Mouse (Mus musculus): ENCODE results near the gene Lcn11. TPM values are rescaled to one million over a fixed set of nuclear protein-coding genes. Genes with fewer than 3 reads are reported as not detected.

Gene Lcn11
- polyA plus RNA-seq, 1 experiment from 2014 or later = not detected

DNA sequence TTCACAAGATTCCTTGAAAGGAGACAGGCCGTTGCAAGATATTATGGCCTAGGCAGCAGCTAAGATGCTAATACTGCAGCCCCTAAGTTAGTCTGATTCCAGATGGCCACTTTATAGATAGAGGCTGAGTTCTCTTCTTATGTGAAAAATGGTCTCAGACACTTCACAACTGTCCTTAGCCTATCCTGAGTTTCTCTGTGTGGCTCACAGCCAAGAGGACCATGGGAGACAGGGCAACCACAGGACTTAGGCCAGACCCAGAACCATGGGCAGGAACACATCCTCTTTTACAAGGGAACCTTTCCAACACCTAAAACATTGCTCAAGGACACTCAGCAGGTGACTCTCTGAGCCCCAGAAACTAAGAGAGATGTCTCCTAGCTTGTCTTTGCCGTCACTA is 3.3 kb upstream of the Lcn11 start:
- no peaks in the 10 kb centered on the region for H3K27me3 ChIP-seq (ENCODE audit: control insufficient read depth, insufficient read depth, low read length)
- 89% methylated on average over 2 of the region's 2 CpGs for WGBS
- no peak overlapping the region for H3K27ac ChIP-seq (replicated peaks; ENCODE audit: low read depth, low read length)
- ATAC-seq (replicated peaks; ENCODE audit: insufficient number of reproducible peaks, low FRiP score, low TSS enrichment, low read depth) (no peak), DNase-seq (ENCODE audit: low spot score) (no peak)
- no peak overlapping the region for H3K4me3 ChIP-seq (ENCODE audit: low read depth, low read length)
- H3K4me1 ChIP-seq (ENCODE audit: control insufficient read depth, insufficient read depth, low read length) = no peaks in the 10 kb centered on the region
- no peaks in the 10 kb centered on the region for H3K36me3 ChIP-seq (replicated peaks; ENCODE audit: control insufficient read depth, insufficient read depth, low read depth, low read length)
- H3K9me3 ChIP-seq (replicated peaks; ENCODE audit: control insufficient read depth, low read length) = no peaks in the 10 kb centered on the region
- no peak overlapping the region for H3K9ac ChIP-seq (replicated peaks; ENCODE audit: low read length)
- H3K4me2 ChIP-seq (ENCODE audit: low read depth, low read length) = no peak overlapping the region

DNA sequence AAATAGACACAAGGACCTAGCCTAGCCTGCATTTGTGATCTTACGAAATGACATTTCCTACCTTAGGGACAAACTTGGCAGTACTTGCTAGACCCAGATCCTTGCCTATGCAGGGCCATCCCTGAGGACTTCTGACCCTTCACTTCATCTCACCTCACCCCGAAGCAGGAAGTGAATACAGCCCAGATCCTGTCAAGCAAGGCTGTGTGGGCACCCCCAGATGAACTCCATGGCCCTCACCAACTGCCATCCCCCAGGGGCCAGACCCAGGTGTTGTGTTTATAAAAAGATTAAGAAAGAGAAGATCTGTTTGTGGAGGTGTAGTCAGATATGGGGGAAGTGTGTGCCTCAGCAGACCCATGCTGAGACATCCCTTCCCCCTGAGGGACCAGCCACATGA is 2.2 kb upstream of the Lcn11 start:
- DNase-seq (ENCODE audit: low spot score) (no peak), ATAC-seq (replicated peaks; ENCODE audit: insufficient number of reproducible peaks, low FRiP score, low TSS enrichment, low read depth) (no peak)
- 81% methylated on average over 2 of the region's 2 CpGs for WGBS
- no peak overlapping the region for H3K4me2 ChIP-seq (ENCODE audit: low read depth, low read length)
- H3K9me3 ChIP-seq (replicated peaks; ENCODE audit: control insufficient read depth, low read length) = no peaks in the 10 kb centered on the region
- no peaks in the 10 kb centered on the region for H3K27me3 ChIP-seq (ENCODE audit: control insufficient read depth, insufficient read depth, low read length)
- H3K4me3 ChIP-seq (ENCODE audit: low read depth, low read length) = no peak overlapping the region
- H3K27ac ChIP-seq (replicated peaks; ENCODE audit: low read depth, low read length) = no peak overlapping the region
- H3K4me1 ChIP-seq (ENCODE audit: control insufficient read depth, insufficient read depth, low read length) = no peaks in the 10 kb centered on the region
- H3K36me3 ChIP-seq (replicated peaks; ENCODE audit: control insufficient read depth, insufficient read depth, low read depth, low read length) = no peaks in the 10 kb centered on the region
- H3K9ac ChIP-seq (replicated peaks; ENCODE audit: low read length) = no peak overlapping the region

DNA sequence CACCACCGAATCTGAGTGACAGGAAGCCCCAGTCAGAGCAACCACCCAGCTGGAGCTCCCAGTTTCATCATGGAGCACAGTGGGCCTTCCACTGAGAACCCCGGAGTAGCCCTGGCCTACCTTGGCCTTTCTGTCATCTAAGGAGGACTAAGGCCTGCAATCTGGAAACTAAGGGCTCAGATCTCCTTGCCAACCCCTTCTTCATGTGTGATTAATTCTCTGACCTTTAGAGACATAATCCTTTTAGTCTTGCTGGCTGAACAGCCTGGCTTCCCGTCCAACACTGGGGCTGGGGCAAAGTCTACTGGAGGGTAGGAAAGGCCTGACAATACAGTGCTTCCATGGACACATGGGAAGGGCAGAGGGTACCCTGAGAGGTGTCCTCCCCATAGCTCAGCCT is 826 bp upstream of the Lcn11 start:
- DNase-seq (ENCODE audit: low spot score) (no peak), ATAC-seq (replicated peaks; ENCODE audit: insufficient number of reproducible peaks, low FRiP score, low TSS enrichment, low read depth) (no peak)
- Histone ChIP-seq H3K4me3 (ENCODE audit: low read depth, low read length) (no peak overlapping the region), H3K9me3 (replicated peaks; ENCODE audit: control insufficient read depth, low read length) (no peaks in the 10 kb centered on the region), H3K4me2 (ENCODE audit: low read depth, low read length) (no peak overlapping the region), H3K9ac (replicated peaks; ENCODE audit: low read length) (no peak overlapping the region), H3K4me1 (ENCODE audit: control insufficient read depth, insufficient read depth, low read length) (no peaks in the 10 kb centered on the region), H3K27me3 (ENCODE audit: control insufficient read depth, insufficient read depth, low read length) (no peaks in the 10 kb centered on the region), H3K36me3 (replicated peaks; ENCODE audit: control insufficient read depth, insufficient read depth, low read depth, low read length) (no peaks in the 10 kb centered on the region), H3K27ac (replicated peaks; ENCODE audit: low read depth, low read length) (no peak overlapping the region)
- WGBS = 76% methylated on average over 3 of the region's 3 CpGs

DNA sequence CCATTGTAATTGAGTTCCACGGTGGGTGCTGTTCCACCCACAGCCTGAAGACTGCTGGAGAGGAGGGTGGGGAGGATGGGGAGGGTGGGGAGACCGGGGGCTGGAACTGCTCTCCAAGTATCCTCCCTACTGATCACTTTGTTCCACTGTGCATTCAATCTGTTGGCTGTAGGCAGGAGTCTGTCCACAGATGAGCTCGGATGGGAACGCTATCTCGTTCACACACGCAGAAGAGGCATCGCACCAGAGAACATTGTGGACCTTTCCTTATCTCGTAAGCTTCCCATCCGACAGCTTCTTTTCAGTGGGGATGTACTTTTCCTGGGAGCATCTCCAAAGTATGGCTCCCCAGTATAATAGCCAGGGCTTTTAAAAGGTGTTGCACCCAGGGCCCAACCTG is 2.3 kb downstream of the Lcn11 start:
- H3K4me1 ChIP-seq (ENCODE audit: control insufficient read depth, insufficient read depth, low read length) = no peaks in the 10 kb centered on the region
- no peaks in the 10 kb centered on the region for H3K9me3 ChIP-seq (replicated peaks; ENCODE audit: control insufficient read depth, low read length)
- 88% methylated on average over 9 of the region's 9 CpGs for WGBS
- ATAC-seq (replicated peaks; ENCODE audit: insufficient number of reproducible peaks, low FRiP score, low TSS enrichment, low read depth) (no peak), DNase-seq (ENCODE audit: low spot score) (no peak)
- no peak overlapping the region for H3K9ac ChIP-seq (replicated peaks; ENCODE audit: low read length)
- no peak overlapping the region for H3K4me3 ChIP-seq (ENCODE audit: low read depth, low read length)
- no peaks in the 10 kb centered on the region for H3K36me3 ChIP-seq (replicated peaks; ENCODE audit: control insufficient read depth, insufficient read depth, low read depth, low read length)
- H3K4me2 ChIP-seq (ENCODE audit: low read depth, low read length) = no peak overlapping the region
- no peaks in the 10 kb centered on the region for H3K27me3 ChIP-seq (ENCODE audit: control insufficient read depth, insufficient read depth, low read length)
- H3K27ac ChIP-seq (replicated peaks; ENCODE audit: low read depth, low read length) = no peak overlapping the region

DNA sequence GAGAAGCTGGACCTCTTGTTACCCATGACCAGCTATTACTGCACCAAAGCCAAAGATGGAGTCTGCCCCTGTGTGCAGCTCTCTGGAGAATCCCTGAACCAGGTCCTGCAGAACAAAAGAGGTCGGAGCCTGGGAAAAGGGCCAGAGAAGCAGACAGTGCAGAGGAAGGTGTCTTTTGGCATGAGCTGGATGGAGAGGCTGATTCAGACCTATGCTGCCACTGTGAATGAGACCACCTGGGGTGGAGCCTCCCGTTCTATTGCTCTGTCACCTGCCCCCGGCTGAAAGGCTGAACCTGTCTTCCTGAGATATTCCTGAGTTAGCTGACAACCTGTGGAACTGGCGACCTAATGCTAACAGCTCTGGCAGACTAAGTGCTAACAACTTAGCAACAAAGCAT is 4.1 kb downstream of the Lcn11 start:
- Histone ChIP-seq H3K9ac (replicated peaks; ENCODE audit: low read length) (no peak overlapping the region), H3K4me1 (ENCODE audit: control insufficient read depth, insufficient read depth, low read length) (no peaks in the 10 kb centered on the region), H3K9me3 (replicated peaks; ENCODE audit: control insufficient read depth, low read length) (no peaks in the 10 kb centered on the region), H3K27ac (replicated peaks; ENCODE audit: low read depth, low read length) (no peak overlapping the region), H3K27me3 (ENCODE audit: control insufficient read depth, insufficient read depth, low read length) (no peaks in the 10 kb centered on the region), H3K36me3 (replicated peaks; ENCODE audit: control insufficient read depth, insufficient read depth, low read depth, low read length) (no peaks in the 10 kb centered on the region), H3K4me3 (ENCODE audit: low read depth, low read length) (no peak overlapping the region), H3K4me2 (ENCODE audit: low read depth, low read length) (no peak overlapping the region)
- ATAC-seq (replicated peaks; ENCODE audit: insufficient number of reproducible peaks, low FRiP score, low TSS enrichment, low read depth) (no peak), DNase-seq (ENCODE audit: low spot score) (no peak)
- 65% methylated on average over 4 of the region's 4 CpGs for WGBS

DNA sequence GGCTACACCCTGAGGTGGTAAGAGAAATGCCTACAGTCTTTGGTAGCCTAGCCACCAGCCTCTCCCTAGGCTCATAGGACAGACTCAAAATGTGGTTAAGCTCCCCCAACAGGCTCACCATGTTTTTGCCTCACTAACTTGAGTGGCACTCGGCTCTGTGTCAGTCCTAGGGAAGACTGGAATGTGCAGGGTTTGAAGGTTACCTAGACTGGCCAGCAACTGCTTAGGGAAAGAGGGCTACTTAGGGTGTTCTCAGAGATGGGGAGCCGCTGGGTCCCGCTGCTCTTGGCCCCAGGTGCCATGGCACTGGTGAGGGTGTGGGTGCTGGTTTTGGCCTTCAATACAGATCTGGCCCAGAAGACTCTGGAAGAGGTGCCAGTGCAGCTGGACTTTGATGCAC is 5.1 kb downstream of the Lcn11 start, which contains the start of gene Gm13539:
Gm13539 (plus strand) TSS at position 301 of the 400 bp plus-strand sequence.
- no peak within 1 kb of the TSS for H3K4me3 ChIP-seq (ENCODE audit: low read depth, low read length)
- no peaks in the 10 kb centered on the region for H3K9me3 ChIP-seq (replicated peaks; ENCODE audit: control insufficient read depth, low read length)
- H3K4me1 ChIP-seq (ENCODE audit: control insufficient read depth, insufficient read depth, low read length) = no peaks in the 10 kb centered on the region
- ATAC-seq (replicated peaks; ENCODE audit: insufficient number of reproducible peaks, low FRiP score, low TSS enrichment, low read depth) = no peak
- no peak for DNase-seq (ENCODE audit: low spot score)
- H3K4me2 ChIP-seq (ENCODE audit: low read depth, low read length) = no peak within 1 kb of the TSS
- no peak within 1 kb of the TSS for H3K9ac ChIP-seq (replicated peaks; ENCODE audit: low read length)
- no peak within 1 kb of the TSS for H3K27ac ChIP-seq (replicated peaks; ENCODE audit: low read depth, low read length)
- no peaks in the 10 kb centered on the region for H3K36me3 ChIP-seq (replicated peaks; ENCODE audit: control insufficient read depth, insufficient read depth, low read depth, low read length)
- no peaks in the 10 kb centered on the region for H3K27me3 ChIP-seq (ENCODE audit: control insufficient read depth, insufficient read depth, low read length)
- WGBS = 78% methylated on average over 3 of the region's 3 CpGs

DNA sequence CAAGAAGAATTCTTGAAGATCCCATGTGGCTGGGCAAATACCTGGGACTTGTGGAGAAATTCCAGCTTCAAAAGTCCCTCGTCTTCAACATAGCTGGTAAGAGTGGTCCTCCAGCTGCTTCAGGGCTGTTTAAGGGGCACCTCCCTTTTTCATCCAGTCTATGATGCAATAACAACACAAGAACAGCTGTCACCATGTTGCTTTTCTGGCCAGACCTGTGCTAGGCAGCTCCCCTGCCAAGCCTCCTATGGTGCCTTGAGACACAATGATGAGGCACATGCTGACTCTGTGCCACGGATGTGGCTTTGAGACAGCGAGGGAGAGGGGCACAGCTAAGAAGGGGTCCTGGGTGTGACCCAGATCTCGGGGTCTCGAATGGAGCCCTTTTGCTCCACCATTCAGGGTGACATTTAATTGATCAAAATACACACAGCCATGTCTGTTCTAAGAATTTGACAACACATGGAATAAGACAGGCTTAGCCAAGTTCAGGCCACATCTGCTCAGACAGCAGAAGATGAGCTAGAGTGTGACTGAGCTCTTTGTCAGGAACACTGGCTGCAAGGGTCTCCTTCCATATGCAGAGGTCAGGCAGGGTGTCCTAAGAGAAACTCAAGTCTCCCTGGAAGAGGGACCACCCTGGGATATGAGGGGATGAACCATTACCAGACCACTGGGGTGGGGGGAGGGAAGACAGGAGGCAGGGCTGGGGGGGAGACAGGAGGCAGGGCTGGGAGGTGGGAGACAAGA is 8.9 kb downstream of the Lcn11 start:
- no peak overlapping the region for H3K27ac ChIP-seq (replicated peaks; ENCODE audit: low read depth, low read length)
- ATAC-seq (replicated peaks; ENCODE audit: insufficient number of reproducible peaks, low FRiP score, low TSS enrichment, low read depth) (no peak), DNase-seq (ENCODE audit: low spot score) (no peak)
- no peaks in the 10 kb centered on the region for H3K9me3 ChIP-seq (replicated peaks; ENCODE audit: control insufficient read depth, low read length)
- no peak overlapping the region for H3K9ac ChIP-seq (replicated peaks; ENCODE audit: low read length)
- H3K4me1 ChIP-seq (ENCODE audit: control insufficient read depth, insufficient read depth, low read length) = no peaks in the 10 kb centered on the region
- H3K4me2 ChIP-seq (ENCODE audit: low read depth, low read length) = no peak overlapping the region
- H3K4me3 ChIP-seq (ENCODE audit: low read depth, low read length) = no peak overlapping the region
- H3K36me3 ChIP-seq (replicated peaks; ENCODE audit: control insufficient read depth, insufficient read depth, low read depth, low read length) = no peaks in the 10 kb centered on the region
- no peaks in the 10 kb centered on the region for H3K27me3 ChIP-seq (ENCODE audit: control insufficient read depth, insufficient read depth, low read length)
- WGBS = 68% methylated on average over 5 of the region's 5 CpGs

DNA sequence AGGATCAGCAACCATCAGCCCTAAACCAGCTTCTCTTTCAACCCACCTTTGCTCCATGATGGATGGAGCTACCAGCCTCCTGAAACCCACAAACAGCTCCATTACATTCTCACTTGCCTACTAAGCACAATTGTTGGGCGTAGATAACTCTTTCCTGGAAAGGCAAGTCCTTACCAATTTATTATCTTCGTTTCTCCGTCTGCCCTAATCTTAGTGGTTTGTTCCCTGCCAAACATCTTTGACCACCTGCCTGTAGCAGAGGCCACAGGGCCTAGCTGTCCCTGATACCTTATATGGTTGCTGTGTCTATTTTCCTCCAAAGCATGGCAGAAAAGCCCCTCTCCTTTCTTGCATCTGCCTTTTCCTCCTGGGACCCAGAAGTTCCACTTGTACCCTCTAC is 12.3 kb downstream of the Lcn11 start:
- no peaks in the 10 kb centered on the region for H3K27me3 ChIP-seq (ENCODE audit: control insufficient read depth, insufficient read depth, low read length)
- 91% methylated on average over 3 of the region's 3 CpGs for WGBS
- no peak overlapping the region for H3K4me3 ChIP-seq (ENCODE audit: low read depth, low read length)
- no peak overlapping the region for H3K27ac ChIP-seq (replicated peaks; ENCODE audit: low read depth, low read length)
- H3K4me1 ChIP-seq (ENCODE audit: control insufficient read depth, insufficient read depth, low read length) = no peaks in the 10 kb centered on the region
- DNase-seq (ENCODE audit: low spot score) = no peak
- H3K9me3 ChIP-seq (replicated peaks; ENCODE audit: control insufficient read depth, low read length) = no peaks in the 10 kb centered on the region
- no peaks in the 10 kb centered on the region for H3K36me3 ChIP-seq (replicated peaks; ENCODE audit: control insufficient read depth, insufficient read depth, low read depth, low read length)
- H3K9ac ChIP-seq (replicated peaks; ENCODE audit: low read length) = no peak overlapping the region
- no peak for ATAC-seq (replicated peaks; ENCODE audit: insufficient number of reproducible peaks, low FRiP score, low TSS enrichment, low read depth)
- H3K4me2 ChIP-seq (ENCODE audit: low read depth, low read length) = no peak overlapping the region

Measured in embryonic facial prominence, embryonic 11.5 days (tissue).